Mouse (Mus musculus) heart, postnatal 0 days (tissue): ENCODE data around the gene Olfr469. TPM values are rescaled to one million over a fixed set of nuclear protein-coding genes. Genes with fewer than 3 reads are reported as not detected.

Source experiments
- ATAC-seq: fragments of 200-750 bp; cut with Nextera tagmentation; 2 replicates; pipeline ENCODE4 v1.8.0; 2017; ENCODE audit warnings: low read depth, moderate number of reproducible peaks, moderate library complexity; ENCODE audit not compliant: insufficient read depth
- DNase-seq: peaks from one replicate; pipeline ENCODE4 v3.0.0-alpha.2; 2016; ENCODE audit warnings: low spot score
- H3K27ac ChIP-seq: fragments of 300-500 bp; sonication (generic); 2 replicates; pipeline ENCODE4 v1.5.1; 2014; ENCODE audit warnings: low read depth, mild to moderate bottlenecking
- H3K27me3 ChIP-seq: fragments of 300-500 bp; sonication (generic); 2 replicates; pipeline ENCODE4 v1.6.1; 2014; ENCODE audit warnings: low read length, mixed read lengths; ENCODE audit not compliant: control insufficient read depth, insufficient read depth
- H3K36me3 ChIP-seq: fragments of 300-500 bp; sonication (generic); replicated peaks from 2 replicates; pipeline ENCODE4 v1.6.1; 2014; ENCODE audit warnings: low read length, mixed read lengths; ENCODE audit not compliant: control insufficient read depth, insufficient read depth
- H3K4me1 ChIP-seq: fragments of 300-500 bp; sonication (generic); 2 replicates; pipeline ENCODE4 v1.6.1; 2014; ENCODE audit warnings: antibody characterized with exemption; ENCODE audit not compliant: control insufficient read depth, insufficient read depth
- H3K4me2 ChIP-seq: fragments of 300-500 bp; sonication (generic); 2 replicates; pipeline ENCODE4 v1.6.1; 2014; ENCODE audit warnings: low read depth, mild to moderate bottlenecking, low read length, moderate library complexity
- H3K4me3 ChIP-seq: fragments of 300-500 bp; sonication (generic); 2 replicates; pipeline ENCODE4 v1.5.1; 2014; ENCODE audit warnings: low read depth, low read length
- H3K9ac ChIP-seq: fragments of 300-500 bp; sonication (generic); replicated peaks from 2 replicates; pipeline ENCODE4 v1.6.1; 2014; ENCODE audit warnings: low read depth, low read length, mixed read lengths
- H3K9me3 ChIP-seq: fragments of 300-500 bp; sonication (generic); replicated peaks from 2 replicates; pipeline ENCODE4 v1.6.1; 2016; ENCODE audit warnings: low read length; ENCODE audit not compliant: control insufficient read depth
- CTCF ChIP-seq: IDR thresholded peaks from 2 replicates; pipeline ENCODE4 v1.5.1; 2016; ENCODE audit warnings: antibody characterized with exemption, control low read depth, low read depth
- EP300 ChIP-seq: IDR thresholded peaks from 2 replicates; pipeline ENCODE4 v1.6.1; 2016; ENCODE audit warnings: antibody characterized with exemption, low read depth
- WGBS: fragments of 180-500 bp; shearing (Covaris S2); extraction: QIAGEN DNeasy Blood & Tissue Kit; methylation state at CpG from one replicate; pipeline ENCODE4 v1.1.7; 2014; 5-methylcytosine and 5-hydroxymethylcytosine counted together
- polyA plus RNA-seq: library from polyadenylated mRNA; unstranded; fragments of >200 nt; fragmentation: Nextera tagmentation; extraction: Ambion mirVana; gene quantifications from 2 replicates; pipeline ENCODE4 v1.2.1, GENCODE M21; 2015
- total RNA-seq: library from RNA; depleted of rRNA; stranded (reverse); fragments of >200 nt; gene quantifications from 2 replicates; pipeline ENCODE4 v1.2.3, GENCODE M21; 2014; ENCODE audit warnings: low replicate concordance; rRNA removed

The Olfr469 gene
- total and polyA plus RNA-seq, 2 experiments from 2014 or later, result not detected

DNA sequence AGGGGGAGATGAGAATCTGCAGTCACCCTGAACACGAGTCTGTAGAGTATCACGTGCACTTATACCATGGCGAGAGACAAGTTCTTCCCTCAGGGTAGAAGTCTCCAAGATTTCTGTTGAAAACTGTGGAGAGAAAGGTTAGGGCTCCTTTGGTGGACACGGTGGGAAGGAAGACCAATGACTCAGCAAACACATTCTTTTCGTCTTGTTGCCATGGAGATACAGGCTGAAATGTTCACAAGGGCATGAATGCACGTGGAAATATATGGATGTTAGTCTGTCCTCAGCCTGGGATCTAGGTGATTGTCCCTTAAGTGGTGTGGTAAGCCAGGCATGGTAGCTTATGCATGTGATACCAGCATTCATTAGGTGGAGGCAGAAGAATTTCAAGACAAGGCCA, 54.5 kb downstream of the Olfr469 start:
- DNase-seq, result no peak
- Histone ChIP-seq H3K4me3 (no peak overlapping the region), H3K27me3 (no peaks in the 10 kb centered on the region), H3K4me1 (no peaks in the 10 kb centered on the region), H3K9me3 (no peaks in the 10 kb centered on the region), H3K4me2 (no peak overlapping the region), H3K27ac (no peak overlapping the region), H3K36me3 (no peaks in the 10 kb centered on the region), H3K9ac (no peak overlapping the region)
- TF ChIP-seq CTCF (no peak), EP300 (no peak)
- WGBS, result 48% methylated on average over 6 of the region's 6 CpGs
- no peak for ATAC-seq

Other genes starting within 250 kb of the Olfr469 start
- 8.4 and 17.5 TPM in 2 replicates for gene Ppfibp2, start 230.3 kb downstream of the Olfr469 start, total RNA-seq
- 6.6 and 6.8 TPM in 2 replicates for gene Ppfibp2, start 230.3 kb downstream of the Olfr469 start, polyA plus RNA-seq
- gene 5330417H12Rik, start 200.4 kb downstream of the Olfr469 start, total RNA-seq, result not detected in 2 replicates
- gene 5330417H12Rik, start 200.4 kb downstream of the Olfr469 start, polyA plus RNA-seq, result not detected in 2 replicates
- gene Cyb5r2, start 67.5 kb downstream of the Olfr469 start, total RNA-seq, result not detected in 2 replicates
- 1.0 TPM in 2 replicates for gene Cyb5r2, start 67.5 kb downstream of the Olfr469 start, polyA plus RNA-seq
- gene Ovch2, start 24.3 kb downstream of the Olfr469 start, total RNA-seq, result not detected in 2 replicates
- not detected in 2 replicates for gene Ovch2, start 24.3 kb downstream of the Olfr469 start, polyA plus RNA-seq
- gene Olfr467, start 13.3 kb downstream of the Olfr469 start, total RNA-seq, result not detected in 2 replicates
- gene Olfr467, start 13.3 kb downstream of the Olfr469 start, polyA plus RNA-seq, result not detected in 2 replicates
- not detected in 2 replicates for gene Olfr470, start 21.9 kb upstream of the Olfr469 start, total RNA-seq
- not detected in 2 replicates for gene Olfr470, start 21.9 kb upstream of the Olfr469 start, polyA plus RNA-seq
- not detected in 2 replicates for gene Olfr472, start 72.4 kb upstream of the Olfr469 start, total RNA-seq
- gene Olfr472, start 72.4 kb upstream of the Olfr469 start, polyA plus RNA-seq, result not detected in 2 replicates
- not detected in 2 replicates for gene Olfr473, start 104.9 kb upstream of the Olfr469 start, total RNA-seq
- not detected in 2 replicates for gene Olfr473, start 104.9 kb upstream of the Olfr469 start, polyA plus RNA-seq
- not detected in 2 replicates for gene Olfr474, start 129.1 kb upstream of the Olfr469 start, total RNA-seq
- gene Olfr474, start 129.1 kb upstream of the Olfr469 start, polyA plus RNA-seq, result not detected in 2 replicates
- not detected in 2 replicates for gene Olfr476, start 139.3 kb upstream of the Olfr469 start, total RNA-seq
- not detected in 2 replicates for gene Olfr476, start 139.3 kb upstream of the Olfr469 start, polyA plus RNA-seq
- gene Olfr477, start 161.2 kb upstream of the Olfr469 start, total RNA-seq, result not detected in 2 replicates
- not detected in 2 replicates for gene Olfr477, start 161.2 kb upstream of the Olfr469 start, polyA plus RNA-seq
- gene Olfr478, start 208.4 kb upstream of the Olfr469 start, total RNA-seq, result not detected in 2 replicates
- gene Olfr478, start 208.4 kb upstream of the Olfr469 start, polyA plus RNA-seq, result not detected in 2 replicates
- gene Olfr479, start 225.2 kb upstream of the Olfr469 start, total RNA-seq, result not detected in 2 replicates
- not detected in 2 replicates for gene Olfr479, start 225.2 kb upstream of the Olfr469 start, polyA plus RNA-seq
- gene Olfr480, start 241.8 kb upstream of the Olfr469 start, total RNA-seq, result not detected in 2 replicates
- gene Olfr480, start 241.8 kb upstream of the Olfr469 start, polyA plus RNA-seq, result not detected in 2 replicates